Mouse (Mus musculus): ENCODE data around the gene Nme1.
"Not testable (repeated sequence)": the region's sequence is repeated elsewhere in the genome, so short reads cannot be mapped to it uniquely, and the experiment has no call there.

Nme1 gene

DNA sequence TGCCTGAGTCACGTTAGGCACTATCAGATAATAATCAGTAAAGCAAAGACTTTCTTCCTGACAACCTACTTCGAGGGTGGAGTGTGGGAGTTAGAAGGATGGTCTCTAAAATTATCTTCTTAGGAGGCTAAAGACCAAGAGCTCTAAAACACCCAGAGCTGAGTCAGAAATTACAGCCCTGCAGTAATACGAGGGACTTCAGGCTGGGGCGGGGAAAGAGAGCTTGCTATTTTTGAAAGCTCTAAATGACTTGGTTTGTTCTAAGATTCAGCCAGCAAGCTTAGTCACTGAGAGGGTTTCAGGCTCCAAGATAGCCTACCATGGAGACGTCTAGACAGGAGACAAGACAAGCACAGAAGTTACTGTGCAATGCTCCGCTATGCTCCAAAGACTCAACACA lies 2.9 kb downstream of the Nme1 start:
- DNase-seq (ENCODE audit: low read depth, low spot score), result no peak

- no peak for DNase-seq (ENCODE audit: low read depth, low spot score)
Measured at GRCm38 (mm10) chr11:93963013-93963412, 5.3 kb downstream of the Nme1 start.

GRCm38 (mm10) chr11:93961482-93961881 lies 6.8 kb downstream of the Nme1 start:
- no peak for DNase-seq (ENCODE audit: low read depth, low spot score)

- no peak for DNase-seq (ENCODE audit: low read depth, low spot score)
Measured at GRCm38 (mm10) chr11:93957746-93958145, 10.6 kb downstream of the Nme1 start.

- DNase-seq (ENCODE audit: low read depth, low spot score), result no peak
Measured at GRCm38 (mm10) chr11:93957031-93957555, 11.2 kb downstream of the Nme1 start.

DNA sequence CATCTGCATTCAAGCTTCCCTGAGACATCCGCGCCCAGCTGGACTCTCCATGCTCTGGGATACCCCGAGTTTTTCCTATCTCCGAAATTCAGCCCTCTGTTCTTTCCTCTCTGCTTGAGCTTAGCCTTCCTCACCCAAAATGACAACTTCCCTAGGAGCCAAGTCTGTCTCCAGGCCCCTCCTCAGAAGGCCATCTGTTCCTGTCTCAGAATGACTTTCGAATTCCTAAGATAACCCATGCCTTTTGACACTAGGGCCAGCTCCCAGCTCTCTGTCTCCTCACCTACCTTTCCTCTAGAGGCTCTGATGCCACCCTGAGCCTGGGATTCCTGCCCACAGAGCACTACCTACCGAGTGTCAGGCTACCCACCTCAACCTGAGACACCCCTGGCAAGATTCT lies 12.2 kb downstream of the Nme1 start, which contains the start of gene Nme2:
Gene Nme2 (minus strand): TSS at position 101 of the 400 bp plus-strand sequence.
- no peak for DNase-seq (ENCODE audit: low read depth, low spot score)

- DNase-seq (ENCODE audit: low read depth, low spot score), result peak; percentile 88
Measured at GRCm38 (mm10) chr11:93955256-93956150, 12.8 kb downstream of the Nme1 start.

- DNase-seq (ENCODE audit: low read depth, low spot score), result no peak
Measured at GRCm38 (mm10) chr11:93954738-93955255, 13.5 kb downstream of the Nme1 start.

DNA sequence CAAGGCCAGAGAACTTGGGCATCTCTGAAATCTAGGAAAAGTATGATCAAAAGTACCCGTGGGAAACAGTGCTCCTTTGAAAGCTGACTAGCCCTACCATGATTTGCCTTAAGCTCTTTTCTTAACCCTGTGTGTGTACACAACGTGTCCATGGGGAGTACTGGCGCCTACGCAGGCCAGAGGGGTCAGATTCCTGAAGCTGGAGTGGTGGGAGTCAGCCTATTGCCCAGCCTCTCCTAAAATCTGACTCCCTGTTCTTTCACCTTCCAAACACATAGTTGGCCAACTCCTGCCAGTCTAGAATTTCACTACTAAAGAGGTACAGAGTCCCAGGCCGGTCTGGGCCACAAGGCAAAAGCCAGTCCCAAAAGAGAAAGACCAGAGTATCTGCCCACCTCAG lies 15.9 kb downstream of the Nme1 start:
- DNase-seq (ENCODE audit: low read depth, low spot score), result no peak

DNA sequence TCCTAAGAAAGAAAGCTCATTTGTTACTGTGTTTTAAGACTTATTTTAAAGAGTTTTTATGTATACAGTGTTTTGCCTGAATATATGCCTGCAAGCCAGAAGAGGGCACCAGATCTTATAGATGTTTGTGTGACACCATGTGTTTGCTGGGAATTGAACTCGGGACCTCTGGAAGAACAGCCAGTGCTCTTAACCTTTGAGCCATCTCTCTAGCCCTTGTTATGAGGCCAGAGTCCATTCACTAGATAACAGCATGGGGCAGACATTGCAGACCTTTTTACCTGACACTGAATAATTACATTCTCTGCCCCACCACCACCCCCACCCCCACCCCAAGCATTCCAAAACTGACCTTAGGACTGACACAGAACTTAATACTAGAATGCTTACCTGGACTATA lies 18.3 kb downstream of the Nme1 start:
- DNase-seq (ENCODE audit: low read depth, low spot score), result no peak

GRCm38 (mm10) chr11:93948887-93949567 lies 19.3 kb downstream of the Nme1 start:
- DNase-seq (ENCODE audit: low read depth, low spot score), result no peak

- no peak for DNase-seq (ENCODE audit: low read depth, low spot score)
Measured at GRCm38 (mm10) chr11:93944986-93945385, 23.3 kb downstream of the Nme1 start.

DNA sequence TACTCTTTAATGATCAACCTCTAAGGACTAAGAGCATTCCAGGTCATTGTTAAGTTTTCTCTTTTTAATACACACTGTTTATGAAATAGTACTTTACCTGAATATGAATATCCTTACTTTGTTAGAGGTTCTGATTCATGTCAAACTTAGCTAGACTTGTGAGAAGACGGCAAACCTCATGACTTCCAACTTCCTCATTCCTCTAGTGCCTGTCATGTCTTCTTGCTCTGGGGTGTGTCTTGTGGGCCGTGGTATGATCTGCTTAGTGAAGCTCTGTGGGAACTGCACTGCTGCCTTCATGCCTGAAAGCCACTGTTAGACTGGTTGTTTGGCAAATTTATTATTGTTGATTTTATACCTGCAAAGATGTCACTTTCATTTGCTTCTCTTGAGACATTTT lies 27.4 kb downstream of the Nme1 start:
- DNase-seq (ENCODE audit: low read depth, low spot score), result no peak

GRCm38 (mm10) chr11:93929106-93929505 lies 39.2 kb downstream of the Nme1 start:
- DNase-seq (ENCODE audit: low read depth, low spot score), result no peak

GRCm38 (mm10) chr11:93915019-93915418 lies 53.3 kb downstream of the Nme1 start:
- not testable (repeated sequence) for DNase-seq (ENCODE audit: low read depth, low spot score)

- no peak for DNase-seq (ENCODE audit: low read depth, low spot score)
Measured at GRCm38 (mm10) chr11:93911603-93912002, 56.7 kb downstream of the Nme1 start.

DNA sequence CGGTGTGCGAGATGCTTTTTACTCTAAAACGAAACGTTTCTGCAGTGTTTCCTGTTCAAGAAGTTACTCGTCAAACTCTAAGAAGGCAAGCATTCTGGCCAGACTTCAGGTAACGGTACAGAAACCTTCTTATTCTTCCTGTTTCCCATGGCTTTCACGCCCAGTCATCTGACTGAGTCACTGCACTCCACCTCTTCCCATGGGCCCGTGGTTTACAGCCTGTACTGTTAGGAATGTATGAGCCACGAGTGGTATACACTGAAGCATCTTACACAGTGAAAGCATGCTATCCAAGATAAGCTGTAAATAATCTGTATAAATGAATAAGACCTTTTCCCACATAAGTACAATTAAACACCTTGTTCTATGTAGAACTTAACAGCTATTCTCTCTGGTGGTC lies 59.5 kb downstream of the Nme1 start:
- no peak for DNase-seq (ENCODE audit: low read depth, low spot score)

DNA sequence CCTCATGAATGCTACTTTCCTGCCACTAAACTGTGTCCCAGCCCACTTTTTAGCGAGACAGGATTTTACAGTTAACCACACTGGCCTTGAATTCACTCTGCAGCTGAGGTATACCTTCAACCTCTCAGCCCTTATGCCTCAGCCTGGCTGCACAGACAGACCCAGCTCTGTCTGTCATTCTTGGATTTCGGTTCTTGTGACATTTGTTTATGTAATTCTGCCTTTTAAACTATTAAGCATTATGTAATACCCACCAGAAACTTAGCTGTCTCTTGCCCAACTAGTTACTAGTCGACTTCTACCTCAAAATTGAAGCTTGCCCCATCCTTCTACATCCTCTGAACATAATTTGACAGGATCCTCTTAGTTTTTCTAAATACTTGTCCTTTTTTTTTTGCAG lies 60.5 kb downstream of the Nme1 start:
- no peak for DNase-seq (ENCODE audit: low read depth, low spot score)

Data from forelimb bud, embryonic 11.5 days (tissue).